Mouse (Mus musculus) ES-Bruce4 (cell line): ENCODE results near the gene Gm3173. TPM values are rescaled to one million over a fixed set of nuclear protein-coding genes. Genes with fewer than 3 reads are reported as not detected.
A peak's percentile ranks its signal among the peaks of the same experiment; 100 is the strongest.
"Not testable (repeated sequence)": the region's sequence is repeated elsewhere in the genome, so short reads cannot be mapped to it uniquely, and the experiment has no call there.

ENCODE experiments used
- H3K27ac ChIP-seq: 2 replicates; pipeline ENCODE4 v1.5.1; 2012; ENCODE audit warnings: low read length, inconsistent platforms; ENCODE audit not compliant: insufficient read depth
- H3K27me3 ChIP-seq: 2 replicates; pipeline ENCODE4 v1.6.1; 2012; ENCODE audit warnings: mild to moderate bottlenecking, low read length, inconsistent platforms; ENCODE audit not compliant: control insufficient read depth, poor library complexity, insufficient read depth, severe bottlenecking
- H3K36me3 ChIP-seq: 2 replicates; pipeline ENCODE4 v1.6.1; 2012; ENCODE audit warnings: inconsistent platforms, mild to moderate bottlenecking, low read length, moderate library complexity; ENCODE audit not compliant: control insufficient read depth, poor library complexity, insufficient read depth, severe bottlenecking
- H3K4me1 ChIP-seq: one replicate; pipeline ENCODE4 v1.8.1; 2011; ENCODE audit warnings: low read length; ENCODE audit not compliant: control insufficient read depth, insufficient read depth
- H3K4me3 ChIP-seq: 2 replicates; pipeline ENCODE4 v1.5.1; 2011; ENCODE audit warnings: low read depth, mild to moderate bottlenecking, low read length
- H3K9ac ChIP-seq: 2 replicates; pipeline ENCODE4 v1.6.1; 2012; ENCODE audit warnings: low read depth, mild to moderate bottlenecking, inconsistent platforms; ENCODE audit not compliant: poor library complexity, severe bottlenecking
- H3K9me3 ChIP-seq: replicated peaks from 2 replicates; pipeline ENCODE4 v1.6.1; 2012; ENCODE audit warnings: mild to moderate bottlenecking, low read length, inconsistent platforms; ENCODE audit not compliant: control insufficient read depth, poor library complexity, insufficient read depth, severe bottlenecking
- polyA plus RNA-seq: library from polyadenylated mRNA; stranded (reverse); fragments of >200 nt; gene quantifications from 2 replicates; pipeline ENCODE4 v1.2.4, GENCODE M21; 2011; ENCODE audit warnings: low read depth; ENCODE audit not compliant: missing spikeins, insufficient read depth, insufficient read length

The Gm3173 gene
- polyA plus RNA-seq, 1 experiment, result 1.5 TPM

DNA sequence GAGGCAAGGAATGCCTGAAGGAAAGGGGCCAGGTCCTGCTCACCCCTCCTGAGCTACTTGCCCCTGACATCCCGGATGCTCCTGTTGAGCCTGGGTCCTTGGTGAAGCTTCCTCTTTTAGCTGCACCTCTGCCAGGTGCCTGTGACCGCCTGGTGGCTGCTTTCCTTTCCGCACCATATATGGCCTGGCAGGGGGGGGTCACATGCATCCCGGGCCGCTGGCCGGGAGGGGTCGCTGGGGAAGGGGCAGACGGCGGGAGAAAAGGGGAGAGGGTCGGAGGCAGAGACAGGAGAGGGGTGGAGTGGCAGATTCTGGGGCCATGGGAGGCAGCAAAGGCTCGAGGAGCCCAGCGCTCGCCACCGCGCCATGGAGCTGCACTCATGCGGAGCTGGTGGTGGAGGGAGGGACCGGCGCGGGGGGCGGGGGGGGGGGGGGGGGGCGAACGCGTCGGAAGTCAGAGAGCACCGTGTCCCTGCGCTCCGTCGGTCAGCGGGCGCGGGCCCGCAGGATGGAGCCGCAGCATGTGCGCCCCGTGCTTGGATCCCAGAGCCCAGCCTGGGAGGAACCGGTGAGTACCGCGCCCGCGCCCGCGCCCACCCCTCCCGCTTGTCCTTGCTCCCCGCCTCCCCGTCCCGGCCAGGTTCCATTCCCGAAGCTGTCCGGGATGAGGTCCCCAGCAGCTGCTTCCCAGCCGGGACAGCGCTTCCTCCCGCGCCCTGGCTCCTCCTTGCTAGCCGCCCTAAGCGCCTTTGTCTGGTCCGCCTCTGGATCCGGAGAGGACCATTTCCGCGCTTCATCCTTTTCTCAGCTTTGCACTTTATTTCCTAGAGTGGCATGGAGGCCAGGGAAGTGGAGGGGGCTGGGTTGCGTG lies 15.6 kb upstream of the Gm3173 start, which contains the start of gene Gm3164:
Gm3164 (plus strand) TSS at position 484 of the 871 bp plus-strand sequence.
- H3K9ac ChIP-seq, H3K9me3 ChIP-seq, H3K4me1 ChIP-seq, H3K27me3 ChIP-seq, H3K36me3 ChIP-seq, H3K27ac ChIP-seq: not testable (repeated sequence)
- peak within 1 kb of the TSS; percentile 43 for H3K4me3 ChIP-seq

DNA sequence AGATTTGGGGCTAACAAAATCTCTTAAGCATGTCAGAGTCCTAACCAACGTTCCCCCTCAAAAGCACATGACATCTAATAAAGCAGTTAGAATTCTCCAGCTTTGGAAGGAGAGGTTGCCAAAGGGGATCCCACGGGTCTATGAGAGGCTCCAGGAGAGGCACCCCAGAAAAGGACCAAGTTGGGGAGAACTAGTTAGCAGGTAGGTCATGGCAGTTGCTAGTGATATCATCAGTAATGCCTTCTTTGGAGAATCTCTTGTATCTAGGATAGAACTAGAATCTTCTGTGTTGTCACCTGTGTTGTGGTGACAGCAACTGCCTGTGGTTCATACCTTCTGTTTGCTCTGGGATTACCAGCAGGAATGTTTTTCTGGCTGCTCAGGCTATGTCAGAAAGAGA lies 50.7 kb downstream of the Gm3173 start, which contains the start of gene Gm3182:
Gm3182 (plus strand) TSS at position 301 of the 400 bp plus-strand sequence.
- H3K27me3 ChIP-seq, H3K4me3 ChIP-seq, H3K9me3 ChIP-seq, H3K36me3 ChIP-seq, H3K27ac ChIP-seq, H3K9ac ChIP-seq, H3K4me1 ChIP-seq: not testable (repeated sequence)

DNA sequence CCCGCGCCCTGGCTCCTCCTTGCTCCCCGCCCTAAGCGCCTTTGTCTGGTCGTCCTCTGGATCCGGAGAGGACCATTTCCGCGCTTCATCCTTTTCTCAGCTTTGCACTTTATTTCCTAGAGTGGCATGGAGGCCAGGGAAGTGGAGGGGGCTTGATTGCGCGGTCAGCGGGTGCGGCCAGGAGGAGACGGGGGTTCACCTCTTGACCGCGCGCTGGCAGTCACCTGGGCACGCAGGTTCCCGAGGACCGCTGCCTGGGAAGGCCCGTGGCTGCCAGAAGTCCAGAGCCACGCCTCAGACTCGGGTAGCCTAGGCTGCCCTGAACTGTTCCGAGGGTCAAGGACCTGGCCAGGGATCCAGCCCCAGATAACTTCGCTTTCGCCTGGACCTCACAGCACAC lies 68.6 kb downstream of the Gm3173 start:
- H3K27me3 ChIP-seq, H3K9ac ChIP-seq, H3K9me3 ChIP-seq, H3K27ac ChIP-seq, H3K36me3 ChIP-seq, H3K4me1 ChIP-seq: not testable (repeated sequence)
- H3K4me3 ChIP-seq, result peak overlapping the region; percentile 49; the same call in 1 of the 2 replicates

DNA sequence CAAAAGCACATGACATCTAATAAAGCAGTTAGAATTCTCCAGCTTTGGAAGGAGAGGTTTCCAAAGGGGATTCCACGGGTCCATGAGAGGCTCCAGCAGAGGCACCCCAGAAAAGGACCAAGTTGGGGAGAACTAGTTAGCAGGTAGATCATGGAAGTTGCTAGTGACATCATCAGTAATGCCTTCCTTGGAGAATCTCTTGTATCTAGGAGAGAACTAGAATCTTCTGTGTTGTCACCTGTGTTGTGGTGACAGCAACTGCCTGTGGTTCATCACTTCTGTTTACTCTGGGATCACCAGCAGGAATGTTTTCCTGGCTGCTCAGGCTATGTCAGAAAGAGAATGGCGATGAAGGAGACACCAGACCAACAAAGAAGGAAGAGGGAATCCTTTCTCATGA lies 124.3 kb downstream of the Gm3173 start, which contains the start of gene Gm3047:
Gm3047 (plus strand) TSS at position 301 of the 400 bp plus-strand sequence.
- not testable (repeated sequence) for H3K4me3 ChIP-seq, H3K4me1 ChIP-seq, H3K9me3 ChIP-seq, H3K27ac ChIP-seq, H3K36me3 ChIP-seq, H3K9ac ChIP-seq, H3K27me3 ChIP-seq

Other genes starting within 250 kb of the Gm3173 start
- gene Gm2974, start 248.4 kb upstream of the Gm3173 start, polyA plus RNA-seq, result not detected in 2 replicates
- gene Gm3138, start 181.4 kb upstream of the Gm3173 start, polyA plus RNA-seq, result not detected in 2 replicates
- gene Gm3149, start 113.7 kb upstream of the Gm3173 start, polyA plus RNA-seq, result not detected in 2 replicates
- not detected in 2 replicates for gene 2610042L04Rik, start 96.2 kb upstream of the Gm3173 start, polyA plus RNA-seq
- gene Gm3159, start 33.5 kb upstream of the Gm3173 start, polyA plus RNA-seq, result not detected in 2 replicates
- 1.2 TPM in 1 of 2 replicates, not detected in the other for gene Gm3164, start 15.5 kb upstream of the Gm3173 start, polyA plus RNA-seq
- not detected in 2 replicates for gene Gm3182, start 50.8 kb downstream of the Gm3173 start, polyA plus RNA-seq
- gene Gm3047, start 124.4 kb downstream of the Gm3173 start, polyA plus RNA-seq, result not detected in 2 replicates
- not detected in 2 replicates for gene Gm8159, start 201.4 kb downstream of the Gm3173 start, polyA plus RNA-seq
- gene Gm3239, start 233.2 kb downstream of the Gm3173 start, polyA plus RNA-seq, result not detected in 2 replicates